Mouse (Mus musculus): ENCODE data around the gene Dach1.

The Dach1 gene

GRCm38 (mm10) chr14:97847641-97848040, 321.9 kb downstream of the Dach1 start:
- peak; percentile 22 for DNase-seq

- DNase-seq: no peak
These were observed 330.3 kb downstream of the Dach1 start for GRCm38 (mm10) chr14:97839275-97839674.

- no peak for DNase-seq
These were observed 339.7 kb downstream of the Dach1 start for GRCm38 (mm10) chr14:97829865-97830264.

- no peak for DNase-seq
These were observed 354.9 kb downstream of the Dach1 start for GRCm38 (mm10) chr14:97814555-97815175.

GRCm38 (mm10) chr14:97813557-97813956, 356.0 kb downstream of the Dach1 start:
- no peak for DNase-seq

GRCm38 (mm10) chr14:97795385-97795952, 374.1 kb downstream of the Dach1 start:
- no peak for DNase-seq

GRCm38 (mm10) chr14:97774135-97774767, 395.3 kb downstream of the Dach1 start:
- no peak for DNase-seq

- DNase-seq: no peak
These were observed 415.2 kb downstream of the Dach1 start for GRCm38 (mm10) chr14:97754400-97754799.

- DNase-seq: no peak
These were observed 415.6 kb downstream of the Dach1 start for GRCm38 (mm10) chr14:97753973-97754372.

- DNase-seq: no peak
These were observed 426.3 kb downstream of the Dach1 start for GRCm38 (mm10) chr14:97743252-97743651.

GRCm38 (mm10) chr14:97742785-97743184, 426.8 kb downstream of the Dach1 start:
- no peak for DNase-seq

Data from kidney, postnatal 10 days (tissue).